Mouse (Mus musculus) spleen, adult 2 months (tissue): ENCODE measurements around the gene Kcna1.

ENCODE experiments used
- CTCF ChIP-seq: fragments of 200-500 bp; IDR thresholded peaks from 2 replicates; pipeline ENCODE4 v1.5.1; 2011; ENCODE audit warnings: mild to moderate bottlenecking, inconsistent platforms; ENCODE audit not compliant: insufficient read depth, insufficient read length, insufficient replicate concordance; ENCODE audit errors: extremely low read depth
- POLR2A ChIP-seq: fragments of 200-500 bp; IDR thresholded peaks from 2 replicates; pipeline ENCODE4 v1.6.1; 2011; ENCODE audit warnings: low read depth, low read length, inconsistent platforms

GRCm38 (mm10) chr6:126628451-126628850 is 17.7 kb downstream of the Kcna1 start:
- TF ChIP-seq POLR2A = no peak
- no peak for TF ChIP-seq CTCF
